Mouse (Mus musculus) MEL (cell line): ENCODE results near the gene Slc34a2. TPM values are rescaled to one million over a fixed set of nuclear protein-coding genes. Genes with fewer than 3 reads are reported as not detected.

Experiments
- DNase-seq: peaks from one replicate; pipeline ENCODE4 v3.0.0; 2011; ENCODE audit warnings: low read depth, low spot score
- H3K27ac ChIP-seq: 2 replicates; pipeline ENCODE4 v1.5.1; 2012; ENCODE audit warnings: low read depth, mild to moderate bottlenecking, control low read depth, low read length, moderate library complexity; ENCODE audit not compliant: control insufficient read depth
- H3K27me3 ChIP-seq, 2 experiments: fragments of 150-350 bp in 1 of 2; sonication (generic) in 1 of 2; 2 replicates each; pipeline ENCODE4 v1.6.1; 2012; ENCODE audit warnings: low read length in 2 of 2, mild to moderate bottlenecking in 2 of 2, improper control_type of control experiment in 1 of 2, moderate library complexity in 1 of 2; ENCODE audit not compliant: insufficient read depth in 2 of 2, control insufficient read depth in 1 of 2
- H3K36me3 ChIP-seq, 2 experiments: 2 replicates each; pipeline ENCODE4 v1.6.1; 2012 to 2014; ENCODE audit warnings: low read length in 2 of 2, improper control_type of control experiment in 1 of 2, inconsistent platforms in 1 of 2, mild to moderate bottlenecking in 1 of 2; ENCODE audit not compliant: insufficient read depth in 2 of 2, control insufficient read depth in 1 of 2
- H3K4me1 ChIP-seq, 2 experiments: fragments of 150-350 bp in 1 of 2; sonication (generic) in 1 of 2; 2 replicates each; pipeline ENCODE4 v1.6.1; 2012; ENCODE audit warnings: low read length in 2 of 2, improper control_type of control experiment in 1 of 2, mild to moderate bottlenecking in 1 of 2; ENCODE audit not compliant: insufficient read depth in 2 of 2, control insufficient read depth in 1 of 2
- H3K4me3 ChIP-seq, 2 experiments: fragments of 150-350 bp in 1 of 2; sonication (generic) in 1 of 2; 2 replicates each; pipeline ENCODE4 v1.5.1; 2012; ENCODE audit warnings: low read depth in 2 of 2, low read length in 2 of 2, mild to moderate bottlenecking in 2 of 2, moderate library complexity in 2 of 2, control low read depth in 1 of 2, improper control_type of control experiment in 1 of 2; ENCODE audit not compliant: control insufficient read depth in 1 of 2, insufficient read depth in 1 of 2
- H3K79me2 ChIP-seq: 2 replicates; pipeline ENCODE4 v1.6.1; 2012; ENCODE audit warnings: mild to moderate bottlenecking, low read length, moderate library complexity; ENCODE audit not compliant: control insufficient read depth, poor library complexity, insufficient read depth
- H3K9ac ChIP-seq: 2 replicates; pipeline ENCODE4 v1.6.1; 2012; ENCODE audit warnings: low read depth, mild to moderate bottlenecking, control low read depth, low read length, moderate library complexity; ENCODE audit not compliant: control insufficient read depth, poor library complexity, severe bottlenecking
- H3K9me3 ChIP-seq: fragments of 150-350 bp; sonication (generic); replicated peaks from 2 replicates; pipeline ENCODE4 v1.6.1; 2012; ENCODE audit warnings: mild to moderate bottlenecking, low read length, improper control_type of control experiment, moderate library complexity; ENCODE audit not compliant: insufficient read depth
- BHLHE40 ChIP-seq: IDR thresholded peaks from 2 replicates; pipeline ENCODE4 v1.6.1; 2012; ENCODE audit warnings: low read depth, mild to moderate bottlenecking, inconsistent platforms, low read length, improper control_type of control experiment, borderline replicate concordance
- CHD1 ChIP-seq: IDR thresholded peaks from 2 replicates; pipeline ENCODE4 v1.6.1; 2012; ENCODE audit warnings: low read depth, mild to moderate bottlenecking, inconsistent platforms, low read length, improper control_type of control experiment
- GABPA ChIP-seq: IDR thresholded peaks from 2 replicates; pipeline ENCODE4 v1.6.1; 2012; ENCODE audit warnings: low read depth, mild to moderate bottlenecking, inconsistent platforms, low read length, improper control_type of control experiment, moderate library complexity
- HCFC1 ChIP-seq: IDR thresholded peaks from 2 replicates; pipeline ENCODE4 v1.6.1; 2012; ENCODE audit warnings: low read depth, mild to moderate bottlenecking, inconsistent platforms, low read length, improper control_type of control experiment, moderate library complexity
- MAX ChIP-seq: IDR thresholded peaks from 2 replicates; pipeline ENCODE4 v1.6.1; 2011; ENCODE audit warnings: low read length, improper control_type of control experiment
- MAZ ChIP-seq: IDR thresholded peaks from 2 replicates; pipeline ENCODE4 v1.6.1; 2012; ENCODE audit warnings: low read depth, mild to moderate bottlenecking, inconsistent platforms, low read length, improper control_type of control experiment
- MYB ChIP-seq: IDR thresholded peaks from 2 replicates; pipeline ENCODE4 v1.6.1; 2011; ENCODE audit warnings: mild to moderate bottlenecking, low read depth, low read length, improper control_type of control experiment
- MYC ChIP-seq: IDR thresholded peaks from 2 replicates; pipeline ENCODE4 v1.6.1; 2011; ENCODE audit warnings: low read depth, mild to moderate bottlenecking, low read length, improper control_type of control experiment, moderate library complexity
- NELFE ChIP-seq: IDR thresholded peaks from 2 replicates; pipeline ENCODE4 v1.6.1; 2011; ENCODE audit warnings: low read depth, low read length, improper control_type of control experiment
- POLR2A ChIP-seq, 2 experiments: IDR thresholded peaks; 2 replicates each; pipeline ENCODE4 v1.6.1; 2011 to 2012; ENCODE audit warnings: low read length in 2 of 2, mild to moderate bottlenecking in 2 of 2, control low read depth in 1 of 2, improper control_type of control experiment in 1 of 2, low read depth in 1 of 2, moderate library complexity in 1 of 2; ENCODE audit not compliant: control insufficient read depth in 1 of 2, insufficient read depth in 1 of 2, poor library complexity in 1 of 2
- POLR2AphosphoS2 ChIP-seq: IDR thresholded peaks from 2 replicates; pipeline ENCODE4 v1.6.1; 2011; ENCODE audit warnings: low read length, improper control_type of control experiment
- POLR2AphosphoS5 ChIP-seq: IDR thresholded peaks from 2 replicates; pipeline ENCODE4 v1.6.1; 2012; ENCODE audit warnings: low read depth, borderline replicate concordance, mild to moderate bottlenecking, inconsistent platforms, low read length, moderate library complexity, mixed read lengths
- RAD21 ChIP-seq: IDR thresholded peaks from 2 replicates; pipeline ENCODE4 v1.6.1; 2011; ENCODE audit warnings: mild to moderate bottlenecking, low read depth, low read length, improper control_type of control experiment
- RCOR1 ChIP-seq: IDR thresholded peaks from 2 replicates; pipeline ENCODE4 v1.6.1; 2012; ENCODE audit warnings: low read depth, mild to moderate bottlenecking, inconsistent platforms, low read length, improper control_type of control experiment
- SIN3A ChIP-seq: IDR thresholded peaks from 2 replicates; pipeline ENCODE4 v1.6.1; 2012; ENCODE audit warnings: low read length, improper control_type of control experiment, inconsistent platforms
- TBP ChIP-seq: IDR thresholded peaks from 2 replicates; pipeline ENCODE4 v1.8.0; 2011; ENCODE audit warnings: low read depth, low read length, improper control_type of control experiment
- TCF12 ChIP-seq: IDR thresholded peaks from 2 replicates; pipeline ENCODE4 v1.6.1; 2014; ENCODE audit warnings: low read depth, mild to moderate bottlenecking, inconsistent platforms, low read length, improper control_type of control experiment, moderate library complexity
- UBTF ChIP-seq: IDR thresholded peaks from 2 replicates; pipeline ENCODE4 v1.6.1; 2012; ENCODE audit warnings: low read depth, mild to moderate bottlenecking, inconsistent platforms, low read length, improper control_type of control experiment, moderate library complexity, borderline replicate concordance; ENCODE audit not compliant: insufficient read depth
- USF1 ChIP-seq: IDR thresholded peaks from 2 replicates; pipeline ENCODE4 v1.6.1; 2014; ENCODE audit warnings: low read depth, mild to moderate bottlenecking, inconsistent platforms, low read length, improper control_type of control experiment, moderate library complexity
- ZKSCAN1 ChIP-seq: IDR thresholded peaks from 2 replicates; pipeline ENCODE4 v1.6.1; 2012; ENCODE audit warnings: low read depth, mild to moderate bottlenecking, inconsistent platforms, low read length, improper control_type of control experiment, moderate library complexity
- polyA plus RNA-seq, 2 experiments: library from polyadenylated mRNA; stranded (reverse) in 1 of 2; unstranded in 1 of 2; fragments of >175 nt in 1 of 2; fragments of >200 nt in 1 of 2; gene quantifications; 2 replicates each; pipeline versions ENCODE4 v1.2.1 to v1.2.4; 2012; ENCODE audit warnings: low replicate concordance in 2 of 2, low read depth in 1 of 2; ENCODE audit not compliant: insufficient read length in 2 of 2, insufficient read depth in 1 of 2, missing spikeins in 1 of 2
- total RNA-seq: library from RNA; depleted of rRNA; stranded (reverse); fragments of 300-350 nt; gene quantifications from 2 replicates; pipeline ENCODE4 v1.2.3, GENCODE M21; 2012

The Slc34a2 gene
- total and polyA plus RNA-seq, 3 experiments, result not detected

GRCm38 (mm10) chr5:53009027-53009769 lies 28.7 kb upstream of the Slc34a2 start:
- Histone ChIP-seq H3K36me3 (no peaks in the 10 kb centered on the region), H3K9me3 (no peaks in the 10 kb centered on the region), H3K4me3 (no peak overlapping the region), H3K79me2 (no peaks in the 10 kb centered on the region), H3K4me1 (no peaks in the 10 kb centered on the region), H3K9ac (no peak overlapping the region), H3K27me3 (no peaks in the 10 kb centered on the region), H3K27ac (no peak overlapping the region)
- no peak for DNase-seq
- TF ChIP-seq MAX, result no peak
- no peak for TF ChIP-seq MAZ
- no peak for TF ChIP-seq MYB
- no peak for TF ChIP-seq TCF12
- TF ChIP-seq HCFC1, result no peak
- no peak for TF ChIP-seq UBTF
- no peak for TF ChIP-seq NELFE
- TF ChIP-seq SIN3A, result no peak
- no peak for TF ChIP-seq CHD1
- TF ChIP-seq USF1, result no peak
- TF ChIP-seq ZKSCAN1, result no peak

DNA sequence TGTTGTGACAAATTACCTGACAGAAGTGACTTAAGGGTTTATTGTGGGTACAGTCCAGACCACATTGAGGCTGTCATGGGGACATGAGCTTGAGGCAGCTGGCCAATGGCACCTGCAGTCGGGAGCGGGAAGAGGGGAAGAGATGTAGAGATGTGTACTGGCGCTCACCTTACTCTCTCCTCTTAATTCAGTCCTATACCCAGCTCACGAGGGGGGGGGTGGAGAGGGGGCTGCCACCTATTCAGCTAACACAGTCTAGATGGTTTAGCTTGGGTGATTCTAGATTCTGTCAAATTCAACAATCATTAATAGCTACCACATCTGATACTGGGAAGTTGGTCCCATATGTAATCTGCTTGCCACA lies 28.1 kb upstream of the Slc34a2 start:
- Histone ChIP-seq H3K79me2 (no peaks in the 10 kb centered on the region), H3K4me3 (no peak overlapping the region), H3K27me3 (no peaks in the 10 kb centered on the region), H3K36me3 (no peaks in the 10 kb centered on the region), H3K9me3 (no peaks in the 10 kb centered on the region), H3K27ac (no peak overlapping the region), H3K9ac (no peak overlapping the region), H3K4me1 (no peaks in the 10 kb centered on the region)
- TF ChIP-seq BHLHE40 (no peak), POLR2AphosphoS5 (no peak), TBP (no peak), RCOR1 (no peak), RAD21 (no peak), MYC (no peak), POLR2AphosphoS2 (no peak), POLR2A (IDR thresholded peaks at IDR 0.05; ENCODE audit: control insufficient read depth in 1 of 2, insufficient read depth in 1 of 2, low read depth in 1 of 2, low read length in 2 of 2, poor library complexity in 1 of 2) (no peak), GABPA (no peak)
- DNase-seq, result no peak
